Mouse (Mus musculus): ENCODE measurements around the gene Ptprg. TPM values are rescaled to one million over a fixed set of nuclear protein-coding genes. Genes with fewer than 3 reads are reported as not detected.

Gene Ptprg
- polyA plus RNA-seq, 1 experiment from 2014 or later = 38.5 TPM

DNA sequence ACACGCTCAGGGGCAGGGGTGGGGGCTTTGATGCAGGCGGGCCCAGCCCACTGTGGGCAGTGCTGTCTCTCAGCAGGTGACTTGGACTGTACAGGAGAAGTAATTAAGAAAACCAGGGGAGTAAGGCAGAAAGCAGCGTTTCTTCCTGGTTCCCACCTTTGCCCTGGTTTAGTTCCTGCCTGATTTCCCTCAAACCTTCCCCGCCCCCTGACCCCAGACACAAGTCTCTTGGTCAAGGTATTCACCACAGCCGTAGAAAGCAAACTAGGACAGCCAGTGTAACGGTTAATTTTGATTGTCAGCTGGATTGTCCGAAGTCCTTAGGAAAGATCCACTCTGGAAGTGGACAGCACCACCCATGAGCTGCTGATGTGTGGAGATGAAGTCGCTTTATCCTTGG lies 614.3 kb downstream of the Ptprg start:
- H3K9me3 ChIP-seq (ENCODE audit: control insufficient read depth, low read length) = no peaks in the 10 kb centered on the region
- H3K4me3 ChIP-seq (ENCODE audit: low read length) = no peak overlapping the region
- H3K9ac ChIP-seq (ENCODE audit: low read depth, low read length) = no peak overlapping the region
- no peaks in the 10 kb centered on the region for H3K36me3 ChIP-seq (ENCODE audit: control insufficient read depth, insufficient read depth, low read length)
- H3K27me3 ChIP-seq (replicated peaks; ENCODE audit: control insufficient read depth, insufficient read depth, low read length) = no peaks in the 10 kb centered on the region
- H3K4me1 ChIP-seq (ENCODE audit: control insufficient read depth, insufficient read depth, low read depth, low read length) = no peaks in the 10 kb centered on the region
- no peak overlapping the region for H3K4me2 ChIP-seq (ENCODE audit: low read length)
- WGBS = 66% methylated on average over 8 of the region's 8 CpGs
- ATAC-seq = no peak
- H3K27ac ChIP-seq (ENCODE audit: low read depth, low read length) = no peak overlapping the region

DNA sequence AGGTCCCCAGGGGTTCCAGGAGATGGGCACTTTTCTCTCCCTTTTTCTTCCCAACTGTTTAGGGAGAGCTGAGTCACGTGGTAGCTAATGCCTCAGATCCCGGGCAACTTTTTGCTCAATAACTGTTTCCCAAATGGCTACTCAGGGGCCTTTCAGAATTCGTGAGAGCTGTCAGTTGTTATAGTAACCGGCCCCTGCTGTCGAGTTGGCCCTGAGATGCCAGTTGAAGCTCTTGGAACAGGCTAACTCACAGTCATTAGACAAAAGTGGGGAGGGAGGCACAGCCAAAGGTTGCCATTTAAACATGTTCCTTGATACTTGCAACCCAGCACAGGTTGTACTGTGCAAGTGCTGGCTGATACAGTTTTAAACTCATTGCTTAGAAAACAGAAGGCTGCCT lies 624.1 kb downstream of the Ptprg start:
- H3K9me3 ChIP-seq (ENCODE audit: control insufficient read depth, low read length) = no peaks in the 10 kb centered on the region
- 9% methylated on average over 5 of the region's 5 CpGs for WGBS
- H3K4me3 ChIP-seq (ENCODE audit: low read length) = no peak overlapping the region
- H3K4me1 ChIP-seq (ENCODE audit: control insufficient read depth, insufficient read depth, low read depth, low read length) = no peaks in the 10 kb centered on the region; the same call in none of the 2 replicates
- H3K9ac ChIP-seq (ENCODE audit: low read depth, low read length) = no peak overlapping the region
- 0 out of 2 replicates have a peak overlapping the region, but pooled peaks have one; percentile 6 for H3K27ac ChIP-seq (ENCODE audit: low read depth, low read length)
- H3K27me3 ChIP-seq (replicated peaks; ENCODE audit: control insufficient read depth, insufficient read depth, low read length) = no peaks in the 10 kb centered on the region
- peak; percentile 82 for ATAC-seq
- no peak overlapping the region for H3K4me2 ChIP-seq (ENCODE audit: low read length)
- H3K36me3 ChIP-seq (ENCODE audit: control insufficient read depth, insufficient read depth, low read length) = no peaks in the 10 kb centered on the region

DNA sequence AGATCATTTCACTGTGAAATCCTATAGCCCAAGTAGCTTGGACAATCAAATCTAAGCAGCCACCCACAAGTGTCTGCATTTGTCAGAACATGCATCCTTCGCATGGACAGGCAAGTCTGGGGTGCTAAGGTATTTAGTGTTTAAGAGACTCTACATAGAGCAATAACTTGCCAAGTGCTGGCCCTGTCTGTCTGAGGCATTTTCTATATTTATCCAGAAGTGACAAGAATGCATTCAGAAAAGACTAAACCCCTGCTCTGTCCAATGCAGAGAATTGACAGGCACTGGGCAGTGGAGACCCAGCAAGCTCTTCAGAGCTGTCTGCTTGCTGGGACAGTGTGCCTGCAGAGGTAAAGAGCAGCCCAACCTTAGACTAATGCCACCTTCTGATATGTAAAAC lies 625.3 kb downstream of the Ptprg start:
- 74% methylated on average over 1 of the region's 1 CpGs for WGBS
- no peaks in the 10 kb centered on the region for H3K9me3 ChIP-seq (ENCODE audit: control insufficient read depth, low read length)
- H3K27me3 ChIP-seq (replicated peaks; ENCODE audit: control insufficient read depth, insufficient read depth, low read length) = no peaks in the 10 kb centered on the region
- no peak overlapping the region for H3K4me2 ChIP-seq (ENCODE audit: low read length)
- no peaks in the 10 kb centered on the region for H3K36me3 ChIP-seq (ENCODE audit: control insufficient read depth, insufficient read depth, low read length)
- no peak for ATAC-seq
- H3K27ac ChIP-seq (ENCODE audit: low read depth, low read length) = no peak overlapping the region
- H3K4me1 ChIP-seq (ENCODE audit: control insufficient read depth, insufficient read depth, low read depth, low read length) = no peaks in the 10 kb centered on the region; the same call in none of the 2 replicates
- no peak overlapping the region for H3K4me3 ChIP-seq (ENCODE audit: low read length)
- H3K9ac ChIP-seq (ENCODE audit: low read depth, low read length) = no peak overlapping the region

DNA sequence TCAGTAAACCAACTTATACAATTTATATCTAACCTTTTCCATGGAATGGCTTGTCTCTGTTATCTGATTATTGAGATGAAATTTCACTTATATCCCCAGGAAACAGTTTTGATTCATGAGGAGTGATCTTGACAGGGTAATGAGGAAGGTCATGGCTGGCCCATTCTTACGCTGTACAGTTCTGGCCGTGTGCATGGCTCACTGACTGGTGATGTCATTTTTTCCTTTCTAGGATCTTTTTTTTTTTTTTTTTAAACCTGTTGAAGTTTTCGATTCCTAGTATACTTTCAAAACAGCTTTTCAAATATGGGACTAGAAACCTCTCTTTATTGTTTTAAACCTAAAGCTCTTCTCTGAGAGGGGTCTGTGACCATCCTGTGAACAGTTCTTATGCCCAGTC lies 626.8 kb downstream of the Ptprg start:
- Histone ChIP-seq H3K4me2 (ENCODE audit: low read length) (no peak overlapping the region), H3K4me1 (ENCODE audit: control insufficient read depth, insufficient read depth, low read depth, low read length) (no peaks in the 10 kb centered on the region; the same call in none of the 2 replicates), H3K9me3 (ENCODE audit: control insufficient read depth, low read length) (no peaks in the 10 kb centered on the region), H3K27me3 (replicated peaks; ENCODE audit: control insufficient read depth, insufficient read depth, low read length) (no peaks in the 10 kb centered on the region), H3K4me3 (ENCODE audit: low read length) (no peak overlapping the region), H3K27ac (ENCODE audit: low read depth, low read length) (no peak overlapping the region), H3K9ac (ENCODE audit: low read depth, low read length) (no peak overlapping the region), H3K36me3 (ENCODE audit: control insufficient read depth, insufficient read depth, low read length) (no peaks in the 10 kb centered on the region)
- ATAC-seq = no peak
- WGBS = 75% methylated on average over 3 of the region's 3 CpGs

DNA sequence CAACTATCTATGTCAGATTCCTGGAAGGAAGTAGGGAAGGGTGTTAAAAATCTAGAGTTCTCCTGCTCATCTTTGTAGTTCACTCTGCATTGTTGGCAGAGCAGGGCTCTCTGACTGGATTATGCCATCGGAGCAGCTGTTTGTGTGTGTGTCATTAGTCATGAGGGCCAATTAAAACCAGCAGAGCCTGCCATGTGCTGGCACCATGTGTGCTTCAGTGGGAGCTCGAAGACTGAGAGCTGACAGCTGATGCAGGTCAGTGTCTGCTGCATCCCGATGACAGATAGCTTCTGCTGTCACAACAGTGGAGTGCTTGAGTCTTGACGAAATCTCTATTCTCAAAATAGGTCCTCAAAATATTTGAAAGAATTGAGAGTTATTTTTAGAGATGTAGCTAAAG lies 631.7 kb downstream of the Ptprg start:
- peak; percentile 50 for ATAC-seq
- H3K9ac ChIP-seq (ENCODE audit: low read depth, low read length) = no peak overlapping the region
- H3K4me3 ChIP-seq (ENCODE audit: low read length) = no peak overlapping the region
- no peaks in the 10 kb centered on the region for H3K36me3 ChIP-seq (ENCODE audit: control insufficient read depth, insufficient read depth, low read length)
- peaks cover 9% of the 10 kb centered on the region for H3K4me1 ChIP-seq (ENCODE audit: control insufficient read depth, insufficient read depth, low read depth, low read length)
- H3K27ac ChIP-seq (ENCODE audit: low read depth, low read length) = no peak overlapping the region
- no peaks in the 10 kb centered on the region for H3K9me3 ChIP-seq (ENCODE audit: control insufficient read depth, low read length)
- H3K27me3 ChIP-seq (replicated peaks; ENCODE audit: control insufficient read depth, insufficient read depth, low read length) = no peaks in the 10 kb centered on the region
- 35% methylated on average over 4 of the region's 4 CpGs for WGBS
- no peak overlapping the region for H3K4me2 ChIP-seq (ENCODE audit: low read length)

DNA sequence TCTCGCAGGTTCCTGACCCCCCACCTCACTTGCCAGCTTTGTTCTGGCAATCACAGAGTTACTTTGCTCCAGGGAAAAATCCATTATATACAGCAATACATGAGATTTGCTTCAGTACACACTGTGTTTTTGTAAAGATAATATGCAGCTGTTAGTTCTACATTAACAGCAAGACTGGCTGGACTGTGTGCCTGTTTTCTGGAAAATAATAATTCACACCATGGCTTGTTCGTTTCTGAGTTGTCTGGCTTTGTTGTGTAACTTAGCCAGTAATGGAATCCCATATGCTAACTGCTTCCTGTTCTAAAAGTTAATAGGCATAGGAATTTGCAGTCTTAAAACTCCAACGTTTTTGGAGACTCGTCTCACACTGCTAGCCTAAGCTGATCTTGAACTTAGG lies 635.0 kb downstream of the Ptprg start:
- H3K36me3 ChIP-seq (ENCODE audit: control insufficient read depth, insufficient read depth, low read length) = no peaks in the 10 kb centered on the region
- H3K4me1 ChIP-seq (ENCODE audit: control insufficient read depth, insufficient read depth, low read depth, low read length) = peaks cover 9% of the 10 kb centered on the region
- H3K9me3 ChIP-seq (ENCODE audit: control insufficient read depth, low read length) = no peaks in the 10 kb centered on the region
- H3K4me3 ChIP-seq (ENCODE audit: low read length) = no peak overlapping the region
- H3K27ac ChIP-seq (ENCODE audit: low read depth, low read length) = no peak overlapping the region
- 38% methylated on average over 4 of the region's 4 CpGs for WGBS
- no peaks in the 10 kb centered on the region for H3K27me3 ChIP-seq (replicated peaks; ENCODE audit: control insufficient read depth, insufficient read depth, low read length)
- H3K9ac ChIP-seq (ENCODE audit: low read depth, low read length) = no peak overlapping the region
- no peak overlapping the region for H3K4me2 ChIP-seq (ENCODE audit: low read length)
- ATAC-seq = no peak

DNA sequence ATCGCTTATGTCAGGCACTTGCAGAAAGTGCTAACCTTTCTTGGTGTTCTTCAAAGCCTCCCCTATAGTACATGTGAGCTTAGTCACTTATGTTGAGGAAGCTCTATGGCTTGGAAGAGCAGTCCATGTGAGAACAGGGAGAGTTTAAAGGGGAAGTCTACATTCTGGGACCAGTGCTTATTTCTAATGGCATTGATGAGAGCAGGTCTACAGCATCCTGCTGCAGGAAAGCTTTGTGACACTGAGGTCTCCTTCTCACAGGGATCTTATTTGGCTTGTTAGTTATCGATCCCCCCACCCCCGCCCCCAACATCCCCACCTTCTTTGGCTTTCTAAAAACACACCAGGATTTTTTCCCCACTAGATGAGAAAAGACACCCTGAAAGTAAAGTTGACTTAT lies 635.9 kb downstream of the Ptprg start:
- no peak overlapping the region for H3K9ac ChIP-seq (ENCODE audit: low read depth, low read length)
- peak overlapping the region; percentile 63 for H3K27ac ChIP-seq (ENCODE audit: low read depth, low read length)
- H3K9me3 ChIP-seq (ENCODE audit: control insufficient read depth, low read length) = no peaks in the 10 kb centered on the region
- no peaks in the 10 kb centered on the region for H3K27me3 ChIP-seq (replicated peaks; ENCODE audit: control insufficient read depth, insufficient read depth, low read length)
- 52% methylated on average over 3 of the region's 3 CpGs for WGBS
- peaks cover 9% of the 10 kb centered on the region for H3K4me1 ChIP-seq (ENCODE audit: control insufficient read depth, insufficient read depth, low read depth, low read length)
- H3K4me2 ChIP-seq (ENCODE audit: low read length) = no peak overlapping the region; the same call in 1 of the 2 replicates
- no peak overlapping the region for H3K4me3 ChIP-seq (ENCODE audit: low read length)
- no peaks in the 10 kb centered on the region for H3K36me3 ChIP-seq (ENCODE audit: control insufficient read depth, insufficient read depth, low read length)
- no peak for ATAC-seq

DNA sequence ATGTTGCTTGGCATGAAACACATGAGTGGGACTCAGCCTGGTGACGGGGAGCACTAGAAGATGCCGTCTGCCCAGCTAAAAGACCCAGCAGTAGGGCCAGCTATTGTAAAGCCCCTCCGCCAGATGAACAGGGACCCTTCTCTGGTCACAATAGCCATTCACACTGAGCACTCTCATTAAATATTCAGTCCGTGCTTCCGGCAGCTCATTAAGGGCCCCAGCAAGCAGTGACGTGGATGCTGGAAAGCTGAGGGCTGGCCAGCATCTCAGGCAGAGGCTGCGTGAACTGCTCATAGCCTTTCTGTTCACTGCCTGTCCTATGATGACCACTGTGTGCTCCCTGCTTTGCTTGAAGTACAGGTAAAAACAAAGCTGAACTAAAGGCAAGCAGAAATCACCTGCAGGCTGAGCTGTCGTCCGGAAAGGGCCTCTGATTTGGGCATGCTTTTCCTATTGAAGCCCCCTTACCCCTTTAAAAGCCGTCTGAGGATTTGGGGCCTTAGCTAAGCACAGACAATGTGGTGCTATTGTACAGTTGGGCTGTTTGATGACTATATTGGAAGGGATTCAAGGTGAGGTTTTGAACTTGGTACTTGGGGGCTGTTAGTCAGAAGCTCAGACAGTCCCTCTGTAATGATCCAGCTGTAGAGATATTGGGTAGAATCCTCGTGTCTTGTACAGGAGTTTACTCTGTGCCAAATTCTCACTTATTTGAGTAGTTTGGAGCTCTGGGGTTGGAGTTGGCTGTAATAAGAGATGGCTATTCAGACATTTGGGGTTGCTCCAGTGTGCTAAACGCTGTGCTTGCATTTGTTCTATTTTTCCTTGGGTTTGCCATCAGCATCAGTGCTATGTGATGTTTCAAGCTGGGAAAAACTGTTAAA lies 636.6 kb downstream of the Ptprg start:
- peak overlapping the region; percentile 10; the same call in 1 of the 2 replicates for H3K9ac ChIP-seq (ENCODE audit: low read depth, low read length)
- H3K9me3 ChIP-seq (ENCODE audit: control insufficient read depth, low read length) = no peaks in the 10 kb centered on the region
- peaks cover 9% of the 10 kb centered on the region for H3K4me1 ChIP-seq (ENCODE audit: control insufficient read depth, insufficient read depth, low read depth, low read length)
- H3K36me3 ChIP-seq (ENCODE audit: control insufficient read depth, insufficient read depth, low read length) = no peaks in the 10 kb centered on the region
- H3K27ac ChIP-seq (ENCODE audit: low read depth, low read length) = peak overlapping the region; percentile 63
- no peaks in the 10 kb centered on the region for H3K27me3 ChIP-seq (replicated peaks; ENCODE audit: control insufficient read depth, insufficient read depth, low read length)
- H3K4me2 ChIP-seq (ENCODE audit: low read length) = peak overlapping the region; percentile 31
- 16% methylated on average over 12 of the region's 12 CpGs for WGBS
- ATAC-seq = peak; percentile 92
- no peak overlapping the region for H3K4me3 ChIP-seq (ENCODE audit: low read length)

DNA sequence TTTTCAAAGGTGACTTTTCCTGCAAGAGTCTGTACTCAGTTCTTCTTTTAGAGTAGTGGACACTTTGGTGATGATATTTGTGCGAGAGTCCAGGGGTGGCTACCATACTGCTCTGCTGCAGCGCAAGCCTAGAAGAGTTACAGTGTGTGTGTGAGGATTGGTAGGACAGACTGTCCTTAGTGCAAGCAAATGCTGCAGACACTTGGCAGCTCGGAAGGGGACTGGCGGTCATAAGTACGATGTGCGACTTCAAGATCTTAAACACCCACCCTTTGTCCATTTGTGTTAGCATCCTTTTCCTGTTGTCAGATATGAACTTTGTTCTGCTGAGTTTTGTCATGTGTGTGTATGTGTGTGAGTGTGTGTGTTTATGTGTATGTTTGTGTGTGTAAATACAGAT lies 637.7 kb downstream of the Ptprg start:
- H3K36me3 ChIP-seq (ENCODE audit: control insufficient read depth, insufficient read depth, low read length) = no peaks in the 10 kb centered on the region
- H3K9me3 ChIP-seq (ENCODE audit: control insufficient read depth, low read length) = no peaks in the 10 kb centered on the region
- peak overlapping the region; percentile 29 for H3K4me2 ChIP-seq (ENCODE audit: low read length)
- peaks cover 9% of the 10 kb centered on the region for H3K4me1 ChIP-seq (ENCODE audit: control insufficient read depth, insufficient read depth, low read depth, low read length)
- no peak for ATAC-seq
- H3K27ac ChIP-seq (ENCODE audit: low read depth, low read length) = no peak overlapping the region
- no peak overlapping the region; the same call in 1 of the 2 replicates for H3K9ac ChIP-seq (ENCODE audit: low read depth, low read length)
- no peak overlapping the region for H3K4me3 ChIP-seq (ENCODE audit: low read length)
- H3K27me3 ChIP-seq (replicated peaks; ENCODE audit: control insufficient read depth, insufficient read depth, low read length) = no peaks in the 10 kb centered on the region
- WGBS = 65% methylated on average over 6 of the region's 6 CpGs
